Mouse (Mus musculus) neural tube, embryonic 11.5 days (tissue): ENCODE data around the gene Crip1. TPM values are rescaled to one million over a fixed set of nuclear protein-coding genes. Genes with fewer than 3 reads are reported as not detected.
"Not testable (repeated sequence)": the region's sequence is repeated elsewhere in the genome, so short reads cannot be mapped to it uniquely, and the experiment has no call there.

Source experiments
- ATAC-seq: fragments of 200-750 bp; cut with Nextera tagmentation; 2 replicates; pipeline ENCODE4 v1.8.0; 2017; ENCODE audit warnings: moderate number of reproducible peaks, mild to moderate bottlenecking, moderate TSS enrichment, moderate library complexity; ENCODE audit not compliant: insufficient read depth, low FRiP score, low TSS enrichment
- DNase-seq: peaks from one replicate; pipeline ENCODE4 v3.0.0-alpha.2; 2015; ENCODE audit warnings: low spot score
- H3K27ac ChIP-seq: fragments of 300-500 bp; sonication (generic); 2 replicates; pipeline ENCODE4 v1.5.1; 2014; ENCODE audit warnings: low read depth, mild to moderate bottlenecking, low read length
- H3K27me3 ChIP-seq: fragments of 300-500 bp; sonication (generic); 2 replicates; pipeline ENCODE4 v1.6.1; 2014; ENCODE audit warnings: mild to moderate bottlenecking, low read length, mixed read lengths; ENCODE audit not compliant: control insufficient read depth, insufficient read depth
- H3K36me3 ChIP-seq: fragments of 300-500 bp; sonication (generic); 2 replicates; pipeline ENCODE4 v1.6.1; 2014; ENCODE audit warnings: mild to moderate bottlenecking, low read length, moderate library complexity, mixed read lengths; ENCODE audit not compliant: control insufficient read depth, insufficient read depth
- H3K4me1 ChIP-seq: fragments of 300-500 bp; sonication (generic); 2 replicates; pipeline ENCODE4 v1.6.1; 2014; ENCODE audit warnings: low read length, mixed read lengths; ENCODE audit not compliant: control insufficient read depth, insufficient read depth
- H3K4me2 ChIP-seq: fragments of 300-500 bp; sonication (generic); 2 replicates; pipeline ENCODE4 v1.6.1; 2014; ENCODE audit warnings: low read depth, mild to moderate bottlenecking, moderate library complexity
- H3K4me3 ChIP-seq: fragments of 300-500 bp; sonication (generic); 2 replicates; pipeline ENCODE4 v1.5.1; 2014; ENCODE audit warnings: low read depth, low read length
- H3K9ac ChIP-seq: fragments of 300-500 bp; sonication (generic); 2 replicates; pipeline ENCODE4 v1.6.1; 2014; ENCODE audit warnings: mild to moderate bottlenecking, low read length
- H3K9me3 ChIP-seq: fragments of 300-500 bp; sonication (generic); 2 replicates; pipeline ENCODE4 v1.6.1; 2016; ENCODE audit warnings: low read length; ENCODE audit not compliant: control insufficient read depth
- WGBS: fragments of 180-500 bp; shearing (Covaris S2); extraction: QIAGEN DNeasy Blood & Tissue Kit; methylation state at CpG from one replicate; pipeline ENCODE4 v1.1.7; 2014; 5-methylcytosine and 5-hydroxymethylcytosine counted together
- polyA plus RNA-seq: library from polyadenylated mRNA; unstranded; fragments of >200 nt; fragmentation: Nextera tagmentation; extraction: Ambion mirVana; gene quantifications from 2 replicates; pipeline ENCODE4 v1.2.1, GENCODE M21; 2014

The Crip1 gene
- polyA plus RNA-seq, 1 experiment from 2014 or later: 58.2 TPM

DNA sequence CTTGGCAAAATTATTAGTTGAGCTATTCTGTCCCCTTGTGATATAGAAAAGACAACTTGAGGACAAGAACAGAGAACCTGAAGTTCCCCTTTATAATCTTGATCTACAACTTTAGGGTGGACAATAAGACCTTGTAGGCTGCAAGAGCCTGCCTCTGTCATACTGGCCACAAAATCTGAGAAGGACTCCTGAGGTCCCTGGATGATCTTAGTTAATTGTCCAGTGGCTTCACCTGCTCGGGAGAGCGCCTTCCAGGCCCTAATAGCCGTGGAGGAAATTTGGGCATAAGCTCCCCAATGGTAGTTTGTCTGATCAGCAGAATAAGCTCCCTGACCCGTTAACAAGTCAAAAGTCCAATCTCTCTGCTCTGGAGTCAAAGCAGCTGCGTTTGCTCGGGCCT lies 53.0 kb downstream of the Crip1 start:
- not testable (repeated sequence) for H3K4me2 ChIP-seq, DNase-seq, H3K4me3 ChIP-seq, H3K27ac ChIP-seq, H3K4me1 ChIP-seq, H3K9ac ChIP-seq, ATAC-seq, H3K9me3 ChIP-seq, H3K36me3 ChIP-seq, H3K27me3 ChIP-seq
- whole genome bisulfite sequencing: 100% methylated on average over 3 of the region's 6 CpGs

DNA sequence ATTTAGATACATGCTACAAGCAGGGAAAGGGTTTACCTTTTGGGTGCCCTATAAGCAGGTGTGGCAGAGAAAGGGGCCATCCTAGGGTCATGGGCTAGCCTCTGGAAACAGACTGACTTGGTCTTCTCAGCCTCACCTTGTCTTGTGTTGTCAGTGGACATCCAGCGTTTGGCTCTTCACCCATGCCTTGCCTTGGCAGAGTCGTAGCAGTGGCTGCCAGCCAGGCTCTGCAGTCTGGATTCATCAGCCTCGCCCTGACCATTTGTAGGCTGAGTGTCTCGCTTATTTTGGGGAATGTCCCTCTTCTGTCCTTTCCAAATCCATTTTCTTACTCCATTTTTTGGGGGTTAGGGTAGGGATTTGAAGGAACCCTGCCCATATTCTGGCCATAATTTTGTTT lies 55.2 kb downstream of the Crip1 start:
- H3K4me3 ChIP-seq: no peak overlapping the region
- no peak for DNase-seq
- no peak overlapping the region for H3K9ac ChIP-seq
- no peak overlapping the region for H3K4me2 ChIP-seq
- ATAC-seq: no peak
- H3K36me3 ChIP-seq: no peaks in the 10 kb centered on the region
- no peaks in the 10 kb centered on the region for H3K9me3 ChIP-seq
- 93% methylated on average over 4 of the region's 4 CpGs for WGBS
- no peaks in the 10 kb centered on the region for H3K27me3 ChIP-seq
- no peak overlapping the region for H3K27ac ChIP-seq
- H3K4me1 ChIP-seq: no peaks in the 10 kb centered on the region

DNA sequence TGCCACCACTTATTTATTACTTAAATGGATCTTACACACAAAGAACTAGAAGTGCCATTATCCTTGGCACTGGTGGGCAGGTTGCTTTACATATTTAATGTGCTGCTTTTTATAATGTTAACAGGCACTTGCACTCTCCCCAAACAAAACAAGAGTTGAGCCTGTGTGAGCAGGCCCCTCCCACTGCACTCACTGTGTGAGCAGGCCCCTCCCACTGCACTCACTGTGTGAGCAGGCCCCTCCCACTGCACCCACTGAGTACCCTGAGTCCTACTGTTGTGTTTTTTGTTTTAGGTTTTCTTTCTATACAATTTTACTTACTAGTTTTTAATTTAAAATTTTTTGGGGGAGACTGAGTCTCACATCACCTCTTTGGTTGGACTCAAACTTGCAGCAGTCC lies 55.9 kb downstream of the Crip1 start:
- Histone ChIP-seq H3K9ac (no peak overlapping the region), H3K4me3 (no peak overlapping the region), H3K9me3 (no peaks in the 10 kb centered on the region), H3K27ac (no peak overlapping the region), H3K4me2 (no peak overlapping the region), H3K36me3 (no peaks in the 10 kb centered on the region), H3K27me3 (no peaks in the 10 kb centered on the region), H3K4me1 (no peaks in the 10 kb centered on the region)
- DNase-seq (no peak), ATAC-seq (no peak)

Other genes with a start within 250 kb of the Crip1 start
- 5.4 and 5.9 TPM in 2 replicates for gene Jag2, start 216.5 kb upstream of the Crip1 start, polyA plus RNA-seq
- gene Nudt14, start 204.2 kb upstream of the Crip1 start, polyA plus RNA-seq: 61.2 and 67.8 TPM in 2 replicates
- 21.8 TPM in 2 replicates for gene Btbd6, start 169.8 kb upstream of the Crip1 start, polyA plus RNA-seq
- gene Brf1, start 145.6 kb upstream of the Crip1 start, polyA plus RNA-seq: 53.3 and 58.5 TPM in 2 replicates
- gene Pacs2, start 131.8 kb upstream of the Crip1 start, polyA plus RNA-seq: 22.1 and 25.1 TPM in 2 replicates
- not detected in 2 replicates for gene Tex22, start 71.8 kb upstream of the Crip1 start, polyA plus RNA-seq
- 21.5 and 21.9 TPM in 2 replicates for gene Mta1, start 48.0 kb upstream of the Crip1 start, polyA plus RNA-seq
- gene Crip2, start 6.1 kb upstream of the Crip1 start, polyA plus RNA-seq: 198 and 211 TPM in 2 replicates
- gene Tedc1, start 10.1 kb downstream of the Crip1 start, polyA plus RNA-seq: 30.6 and 36.0 TPM in 2 replicates
- gene Tmem121, start 39.6 kb downstream of the Crip1 start, polyA plus RNA-seq: 13.2 and 13.7 TPM in 2 replicates